Mouse (Mus musculus) 416B (cell line): ENCODE results near the gene F10.
"Not testable (repeated sequence)": the region's sequence is repeated elsewhere in the genome, so short reads cannot be mapped to it uniquely, and the experiment has no call there.

ENCODE experiments used
- DNase-seq: peaks from one replicate; pipeline ENCODE4 v3.0.0; 2011; ENCODE audit warnings: low read depth

The F10 gene

DNA sequence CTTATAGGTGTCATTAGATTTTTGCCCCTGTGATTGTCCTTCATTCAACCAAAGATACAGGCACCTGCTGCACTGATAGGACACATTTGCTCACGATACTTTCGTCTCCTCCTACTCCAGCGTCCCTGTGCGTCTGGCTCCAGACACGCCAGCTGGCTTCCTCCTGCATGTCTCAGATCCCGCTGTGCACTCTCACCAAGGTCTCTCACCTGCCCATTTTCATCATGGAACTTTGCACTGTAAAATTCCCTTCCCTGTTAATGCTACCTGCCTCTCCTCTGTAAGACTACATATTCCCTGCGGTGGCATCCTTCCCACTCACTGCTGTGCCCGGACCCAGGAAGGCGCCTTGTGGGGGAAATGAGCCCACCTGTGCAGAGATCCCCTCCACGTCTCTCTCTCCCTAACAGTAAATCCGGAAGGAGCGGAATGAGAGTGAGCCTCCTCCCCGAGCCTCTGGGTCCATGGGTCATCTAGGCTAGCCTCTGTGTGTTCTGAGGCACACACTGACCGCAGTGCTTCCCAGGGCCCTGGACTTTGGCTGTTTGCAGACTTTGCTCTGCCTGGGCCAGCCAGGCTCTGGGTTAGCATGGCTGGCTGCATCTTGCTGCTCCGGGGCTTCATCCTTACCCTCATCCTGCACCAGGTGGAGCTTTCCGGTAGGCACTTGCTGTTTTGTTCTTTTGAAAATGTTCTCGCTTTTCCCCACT, 23.5 kb downstream of the F10 start, which contains the start of gene Proz:
Gene Proz, plus strand, starts transcription at position 474 of the 710 bp plus-strand sequence.
- no peak for DNase-seq

GRCm38 (mm10) chr8:13063112-13063511, 26.0 kb downstream of the F10 start:
- DNase-seq = no peak

DNA sequence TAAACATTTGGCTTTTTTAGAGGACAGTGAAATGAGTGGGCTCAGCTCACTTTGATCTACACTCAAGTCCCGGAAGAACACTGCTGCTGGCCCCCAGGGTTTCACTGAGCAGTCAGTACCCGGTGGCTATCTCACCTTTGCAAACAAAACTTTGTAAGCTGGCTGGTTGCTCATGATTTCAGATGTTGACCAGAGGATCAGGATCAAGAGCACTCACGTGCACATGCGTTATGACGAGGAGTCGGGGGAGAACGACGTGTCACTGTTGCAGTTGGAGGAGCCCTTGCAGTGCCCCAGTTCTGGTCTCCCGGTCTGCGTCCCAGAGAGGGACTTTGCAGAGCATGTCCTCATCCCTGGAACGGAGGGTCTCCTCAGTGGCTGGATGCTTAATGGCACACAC, 36.1 kb downstream of the F10 start:
- no peak for DNase-seq

- peak; percentile 69 for DNase-seq
Observed at GRCm38 (mm10) chr8:13075044-13075443, 37.9 kb downstream of the F10 start.

DNA sequence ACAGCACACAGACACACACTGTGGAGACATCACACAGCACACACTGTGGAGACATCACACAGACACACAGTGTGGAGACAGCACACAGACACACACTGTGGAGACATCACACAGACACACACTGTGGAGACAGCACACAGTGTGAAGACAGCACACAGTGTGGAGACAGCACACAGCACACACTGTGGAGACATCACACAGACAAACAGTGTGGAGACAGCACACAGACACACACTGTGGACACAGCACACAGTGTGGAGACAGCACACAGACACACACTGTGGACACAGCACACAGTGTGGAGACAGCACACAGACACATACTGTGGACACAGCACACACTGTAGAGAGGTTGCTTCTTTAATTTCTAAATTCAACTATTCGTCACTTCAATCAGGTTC, 38.5 kb downstream of the F10 start:
- not testable (repeated sequence) for DNase-seq

DNA sequence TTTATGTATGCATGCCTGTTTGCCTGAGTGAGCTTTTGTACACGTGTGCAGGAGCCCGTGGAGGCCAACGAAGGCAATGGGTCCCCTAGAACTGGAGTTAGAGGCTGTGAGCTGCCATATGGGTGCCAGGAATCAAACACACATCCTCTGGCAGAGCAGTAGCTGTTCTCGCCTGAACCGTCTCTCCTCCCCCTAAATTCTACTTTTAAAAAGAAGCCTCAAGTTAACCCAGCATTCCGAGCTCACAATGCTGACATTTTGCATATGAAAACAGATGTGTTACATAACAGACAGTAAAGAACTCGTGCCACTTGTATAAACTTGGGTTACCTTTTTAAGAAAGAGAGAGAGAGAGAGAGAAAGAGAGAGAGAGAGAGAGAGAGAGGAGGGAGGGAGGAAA, 40.4 kb downstream of the F10 start:
- DNase-seq = no peak

DNA sequence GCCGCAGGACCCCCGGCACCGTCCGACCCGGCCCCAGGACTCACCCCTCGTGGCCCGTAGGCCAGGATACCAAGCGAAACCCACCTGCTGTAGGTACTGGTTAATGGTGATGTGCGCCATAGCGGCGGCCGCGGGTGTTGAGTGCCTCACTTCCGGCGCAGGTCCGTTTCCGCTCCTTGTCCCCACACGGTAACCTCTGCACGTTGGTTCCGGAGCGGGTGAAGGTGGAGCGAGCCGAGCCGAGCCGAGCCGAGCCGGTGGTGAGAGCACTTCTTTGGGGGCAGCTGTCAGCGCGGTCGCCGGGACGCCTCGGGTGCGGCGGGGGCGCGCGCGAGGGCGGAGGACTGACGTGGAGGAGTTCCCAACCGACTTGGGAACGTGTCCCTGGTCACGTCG, 67.6 kb downstream of the F10 start:
- DNase-seq = peak; percentile 88

- DNase-seq = peak; percentile 95
Observed at GRCm38 (mm10) chr8:13105087-13105881, 68.2 kb downstream of the F10 start, which contains the start of the genes Pcid2 and Cul4a. Pcid2 (minus strand) TSS chr8:13105459. Cul4a (plus strand) TSS chr8:13105621.

- peak; percentile 37 for DNase-seq
Observed at GRCm38 (mm10) chr8:13105908-13106551, 68.9 kb downstream of the F10 start.
